Mouse (Mus musculus): ENCODE results near the gene Dcbld2. TPM values are rescaled to one million over a fixed set of nuclear protein-coding genes. Genes with fewer than 3 reads are reported as not detected.

The Dcbld2 gene
- polyA plus RNA-seq, 1 experiment from 2014 or later: 4.4 TPM

GRCm38 (mm10) chr16:58514565-58514964, 106.3 kb downstream of the Dcbld2 start:
- Histone ChIP-seq H3K27ac (ENCODE audit: low read length) (no peak overlapping the region), H3K4me3 (replicated peaks; ENCODE audit: low read length) (no peak overlapping the region), H3K4me1 (replicated peaks; ENCODE audit: control insufficient read depth, insufficient read depth, low read length) (peaks cover 3% of the 10 kb centered on the region; the same call in 1 of the 2 replicates), H3K4me2 (ENCODE audit: low read length) (no peak overlapping the region), H3K27me3 (replicated peaks; ENCODE audit: control insufficient read depth, insufficient read depth, low read length) (no peaks in the 10 kb centered on the region), H3K9ac (replicated peaks; ENCODE audit: low read depth, low read length) (no peak overlapping the region), H3K9me3 (ENCODE audit: control insufficient read depth, low read length) (no peaks in the 10 kb centered on the region), H3K36me3 (ENCODE audit: control insufficient read depth, insufficient read depth) (no peaks in the 10 kb centered on the region)
- WGBS: 89% methylated on average over 9 of the region's 9 CpGs
- ATAC-seq: no peak

- no peaks in the 10 kb centered on the region for H3K9me3 ChIP-seq (ENCODE audit: control insufficient read depth, low read length)
- H3K4me3 ChIP-seq (replicated peaks; ENCODE audit: low read length): no peak overlapping the region
- ATAC-seq: no peak
- no peak overlapping the region for H3K27ac ChIP-seq (ENCODE audit: low read length)
- no peak overlapping the region for H3K9ac ChIP-seq (replicated peaks; ENCODE audit: low read depth, low read length)
- H3K27me3 ChIP-seq (replicated peaks; ENCODE audit: control insufficient read depth, insufficient read depth, low read length): no peaks in the 10 kb centered on the region
- no peak overlapping the region for H3K4me2 ChIP-seq (ENCODE audit: low read length)
- peaks cover 3% of the 10 kb centered on the region; the same call in 1 of the 2 replicates for H3K4me1 ChIP-seq (replicated peaks; ENCODE audit: control insufficient read depth, insufficient read depth, low read length)
- H3K36me3 ChIP-seq (ENCODE audit: control insufficient read depth, insufficient read depth): no peaks in the 10 kb centered on the region
- WGBS: 93% methylated on average over 2 of the region's 2 CpGs
These were observed 107.9 kb downstream of the Dcbld2 start for GRCm38 (mm10) chr16:58516161-58516560.

GRCm38 (mm10) chr16:58516960-58517798, 108.9 kb downstream of the Dcbld2 start:
- Histone ChIP-seq H3K9me3 (ENCODE audit: control insufficient read depth, low read length) (no peaks in the 10 kb centered on the region), H3K27ac (ENCODE audit: low read length) (no peak overlapping the region), H3K27me3 (replicated peaks; ENCODE audit: control insufficient read depth, insufficient read depth, low read length) (no peaks in the 10 kb centered on the region; the same call in 1 of the 2 replicates), H3K4me3 (replicated peaks; ENCODE audit: low read length) (no peak overlapping the region), H3K9ac (replicated peaks; ENCODE audit: low read depth, low read length) (no peak overlapping the region), H3K36me3 (ENCODE audit: control insufficient read depth, insufficient read depth) (no peaks in the 10 kb centered on the region), H3K4me2 (ENCODE audit: low read length) (no peak overlapping the region), H3K4me1 (replicated peaks; ENCODE audit: control insufficient read depth, insufficient read depth, low read length) (peaks cover 4% of the 10 kb centered on the region)
- ATAC-seq: no peak
- WGBS: 92% methylated on average over 7 of the region's 7 CpGs

Other genes with a start within 250 kb of the Dcbld2 start
- 6.7 and 8.0 TPM in 2 replicates for gene St3gal6, start 115.8 kb downstream of the Dcbld2 start, polyA plus RNA-seq (2015; fragmentation: Nextera tagmentation; extraction: Ambion mirVana)
- gene Gm813, start 208.5 kb downstream of the Dcbld2 start, polyA plus RNA-seq (2015; fragmentation: Nextera tagmentation; extraction: Ambion mirVana): not detected in 2 replicates
- not detected in 2 replicates for gene E330017A01Rik, start 230.3 kb downstream of the Dcbld2 start, polyA plus RNA-seq (2015; fragmentation: Nextera tagmentation; extraction: Ambion mirVana)

All from forebrain, embryonic 16.5 days (tissue).